Mouse (Mus musculus): ENCODE results near the gene Tmem45a2. TPM values are rescaled to one million over a fixed set of nuclear protein-coding genes. Genes with fewer than 3 reads are reported as not detected.

Gene Tmem45a2
- 0.02 and 0.06 TPM in 2 replicates for polyA plus RNA-seq (2012; rRNA removed)

GRCm38 (mm10) chr16:57071132-57071639, at the start of gene Tmem45a2:
Gene Tmem45a2 (minus strand): TSS chr16:57071372.

Other genes starting within 250 kb of the Tmem45a2 start
- 0.39 and 0.42 TPM in 2 replicates for gene Tmem45a, start 185.2 kb downstream of the Tmem45a2 start, polyA plus RNA-seq (2012; rRNA removed)
- not detected in 2 replicates for gene Lnp1, start 143.3 kb downstream of the Tmem45a2 start, polyA plus RNA-seq (2012; rRNA removed)
- 17.7 and 20.0 TPM in 2 replicates for gene Tomm70a, start 50.3 kb upstream of the Tmem45a2 start, polyA plus RNA-seq (2012; rRNA removed)
- gene Nit2, start 96.0 kb upstream of the Tmem45a2 start, polyA plus RNA-seq (2012; rRNA removed), result 15.0 and 17.5 TPM in 2 replicates
- gene Tbc1d23, start 160.1 kb upstream of the Tmem45a2 start, polyA plus RNA-seq (2012; rRNA removed), result 7.4 and 7.9 TPM in 2 replicates
- gene Tmem30c, start 221.5 kb upstream of the Tmem45a2 start, polyA plus RNA-seq (2012; rRNA removed), result 0.01 TPM in 2 replicates